Mouse (Mus musculus) CH12F3 (cell line): ENCODE measurements around the gene Mau2.
"Not testable (repeated sequence)": the region's sequence is repeated elsewhere in the genome, so short reads cannot be mapped to it uniquely, and the experiment has no call there.

Experiments used
- in situ Hi-C: fragments of 300-500 bp; cut with MboI; formaldehyde crosslinking; loops from 2 replicates; pipeline ENCODE4 v1.14.3; 2020; ENCODE audit warnings: low sequenced_read_pairs

Gene Mau2

GRCm38 (mm10) chr8:70042583-70043455 is at the start of gene Mau2, which contains the start of gene Sugp1:
Gene Mau2 (minus strand): TSS chr8:70042734.
Gene Sugp1 (plus strand): TSS chr8:70042813.
- in situ Hi-C loops = no loop called here

- in situ Hi-C loops = no loop called here
Observed at GRCm38 (mm10) chr8:70089296-70089960, 46.9 kb upstream of the Mau2 start.

GRCm38 (mm10) chr8:70087836-70088650 is 45.5 kb upstream of the Mau2 start:
- in situ Hi-C loops = no loop called here

GRCm38 (mm10) chr8:70087237-70087636 is 44.7 kb upstream of the Mau2 start:
- in situ Hi-C loops = no loop called here

- in situ Hi-C loops = no loop called here
Observed at GRCm38 (mm10) chr8:70086151-70086550, 43.6 kb upstream of the Mau2 start.

- in situ Hi-C loops = no loop called here
Observed at GRCm38 (mm10) chr8:70084191-70085065, 41.9 kb upstream of the Mau2 start.

GRCm38 (mm10) chr8:70083285-70083684 is 40.8 kb upstream of the Mau2 start, which contains the start of gene Hapln4:
Gene Hapln4 (plus strand): TSS chr8:70083457.
- in situ Hi-C loops = no loop called here

- in situ Hi-C loops = no loop called here
Observed at GRCm38 (mm10) chr8:70081976-70082375, 39.4 kb upstream of the Mau2 start.

GRCm38 (mm10) chr8:70073682-70074081 is 31.1 kb upstream of the Mau2 start:
- in situ Hi-C loops = no loop called here

- in situ Hi-C loops = no loop called here
Observed at GRCm38 (mm10) chr8:70073120-70073519, 30.6 kb upstream of the Mau2 start.

GRCm38 (mm10) chr8:70072441-70073069 is 30.0 kb upstream of the Mau2 start, which contains the start of gene Tm6sf2:
Gene Tm6sf2 (plus strand): TSS chr8:70072924.
- in situ Hi-C loops = no loop called here

- in situ Hi-C loops = no loop called here
Observed at GRCm38 (mm10) chr8:70071836-70072440, 29.4 kb upstream of the Mau2 start.

GRCm38 (mm10) chr8:70057721-70058120 is 15.2 kb upstream of the Mau2 start:
- in situ Hi-C loops = no loop called here

- in situ Hi-C loops = not testable (repeated sequence)
Observed at GRCm38 (mm10) chr8:70050434-70050833, 7.9 kb upstream of the Mau2 start.

- in situ Hi-C loops = no loop called here
Observed at GRCm38 (mm10) chr8:70049662-70050061, 7.1 kb upstream of the Mau2 start.

GRCm38 (mm10) chr8:70043996-70044395 is 1.5 kb upstream of the Mau2 start:
- in situ Hi-C loops = no loop called here

- in situ Hi-C loops = no loop called here
Observed at GRCm38 (mm10) chr8:70041885-70042546, 518 bp downstream of the Mau2 start.

GRCm38 (mm10) chr8:70037994-70038393 is 4.5 kb downstream of the Mau2 start:
- in situ Hi-C loops = no loop called here

- in situ Hi-C loops = no loop called here
Observed at GRCm38 (mm10) chr8:70030255-70030654, 12.3 kb downstream of the Mau2 start.
